Mouse (Mus musculus) liver, embryonic 15.5 days (tissue): ENCODE data around the gene Reep6. TPM values are rescaled to one million over a fixed set of nuclear protein-coding genes. Genes with fewer than 3 reads are reported as not detected.

ENCODE experiments used
- ATAC-seq: fragments of 200-750 bp; cut with Nextera tagmentation; 2 replicates; pipeline ENCODE4 v1.8.0; 2017; ENCODE audit warnings: moderate number of reproducible peaks, mild to moderate bottlenecking, moderate library complexity; ENCODE audit not compliant: insufficient read depth
- H3K27ac ChIP-seq: fragments of 300-500 bp; sonication (generic); replicated peaks from 2 replicates; pipeline ENCODE4 v1.5.1; 2015; ENCODE audit warnings: mild to moderate bottlenecking, inconsistent platforms
- H3K27me3 ChIP-seq: fragments of 300-500 bp; sonication (generic); 2 replicates; pipeline ENCODE4 v1.6.1; 2015; ENCODE audit warnings: mild to moderate bottlenecking, inconsistent platforms
- H3K36me3 ChIP-seq: fragments of 300-500 bp; sonication (generic); replicated peaks from 2 replicates; pipeline ENCODE4 v1.6.1; 2015; ENCODE audit warnings: moderate library complexity, mild to moderate bottlenecking, inconsistent platforms
- H3K4me1 ChIP-seq: fragments of 300-500 bp; sonication (generic); replicated peaks from 2 replicates; pipeline ENCODE4 v1.6.1; 2015; ENCODE audit warnings: inconsistent platforms
- H3K4me2 ChIP-seq: fragments of 300-500 bp; sonication (generic); 2 replicates; pipeline ENCODE4 v1.6.1; 2015; ENCODE audit warnings: moderate library complexity, mild to moderate bottlenecking, inconsistent platforms
- H3K4me3 ChIP-seq: fragments of 300-500 bp; sonication (generic); replicated peaks from 2 replicates; pipeline ENCODE4 v1.5.1; 2015; ENCODE audit warnings: mild to moderate bottlenecking, inconsistent platforms
- H3K9ac ChIP-seq: fragments of 300-500 bp; sonication (generic); 2 replicates; pipeline ENCODE4 v1.6.1; 2015; ENCODE audit warnings: moderate library complexity, mild to moderate bottlenecking, inconsistent platforms
- H3K9me3 ChIP-seq: fragments of 300-500 bp; sonication (generic); replicated peaks from 2 replicates; pipeline ENCODE4 v1.6.1; 2016; ENCODE audit warnings: inconsistent platforms
- WGBS: fragments of 180-500 bp; shearing (Covaris S2); methylation state at CpG from one replicate; pipeline ENCODE4 v1.1.7; 2015; ENCODE audit warnings: mixed read lengths; ENCODE audit not compliant: insufficient replicate concordance; 5-methylcytosine and 5-hydroxymethylcytosine counted together
- microRNA-seq: library from miRNA; unstranded; fragments of <30 nt; microRNA quantifications from one replicate; pipeline ENCODE4, GENCODE M21; 2016
- polyA plus RNA-seq: library from polyadenylated mRNA; unstranded; fragments of >200 nt; fragmentation: Nextera tagmentation; extraction: Ambion mirVana; gene quantifications from 2 replicates; pipeline ENCODE4 v1.2.1, GENCODE M21; 2015

Reep6 gene
- polyA plus RNA-seq, 1 experiment from 2014 or later = 75.6 TPM

- Histone ChIP-seq H3K9me3 (no peaks in the 10 kb centered on the region), H3K4me3 (no peak overlapping the region), H3K27me3 (peaks cover 33% of the 10 kb centered on the region), H3K9ac (no peak overlapping the region), H3K4me1 (peaks cover 10% of the 10 kb centered on the region; the same call in 1 of the 2 replicates), H3K36me3 (no peaks in the 10 kb centered on the region), H3K4me2 (no peak overlapping the region), H3K27ac (no peak overlapping the region)
- ATAC-seq = no peak
- WGBS = 17% methylated on average over 6 of the region's 6 CpGs
Measured at GRCm38 (mm10) chr10:80374063-80374462, 44.3 kb downstream of the Reep6 start.

GRCm38 (mm10) chr10:80376160-80376559 is 46.4 kb downstream of the Reep6 start:
- peak; percentile 36; the same call in 1 of the 2 replicates for ATAC-seq
- H3K27me3 ChIP-seq = peaks cover 20% of the 10 kb centered on the region
- H3K4me1 ChIP-seq = peaks cover 10% of the 10 kb centered on the region; the same call in 1 of the 2 replicates
- peaks cover 6% of the 10 kb centered on the region; the same call in 1 of the 2 replicates for H3K36me3 ChIP-seq
- no peaks in the 10 kb centered on the region for H3K9me3 ChIP-seq
- no peak overlapping the region for H3K9ac ChIP-seq
- WGBS = 2% methylated on average over 7 of the region's 7 CpGs
- no peak overlapping the region for H3K4me3 ChIP-seq
- H3K27ac ChIP-seq = no peak overlapping the region
- no peak overlapping the region for H3K4me2 ChIP-seq

GRCm38 (mm10) chr10:80377716-80378115 is 48.0 kb downstream of the Reep6 start:
- WGBS = 46% methylated on average over 10 of the region's 10 CpGs
- no peak for ATAC-seq
- H3K9ac ChIP-seq = no peak overlapping the region
- no peak overlapping the region for H3K4me2 ChIP-seq
- H3K27ac ChIP-seq = no peak overlapping the region
- no peak overlapping the region for H3K4me3 ChIP-seq
- peaks cover 21% of the 10 kb centered on the region for H3K36me3 ChIP-seq
- peaks cover 7% of the 10 kb centered on the region for H3K27me3 ChIP-seq
- H3K4me1 ChIP-seq = peaks cover 4% of the 10 kb centered on the region; the same call in 1 of the 2 replicates
- H3K9me3 ChIP-seq = no peaks in the 10 kb centered on the region

- 82% methylated on average over 7 of the region's 7 CpGs for WGBS
- peaks cover 48% of the 10 kb centered on the region for H3K4me1 ChIP-seq
- H3K9ac ChIP-seq = no peak overlapping the region
Measured at GRCm38 (mm10) chr10:80382641-80383365, 53.0 kb downstream of the Reep6 start.

GRCm38 (mm10) chr10:80383431-80383830 is 53.7 kb downstream of the Reep6 start:
- Histone ChIP-seq H3K27ac (no peak overlapping the region), H3K4me3 (no peak overlapping the region), H3K9ac (no peak overlapping the region), H3K36me3 (peaks cover 21% of the 10 kb centered on the region), H3K4me2 (no peak overlapping the region), H3K4me1 (peaks cover 52% of the 10 kb centered on the region), H3K27me3 (peaks cover 19% of the 10 kb centered on the region), H3K9me3 (no peaks in the 10 kb centered on the region)
- WGBS = 65% methylated on average over 4 of the region's 4 CpGs
- ATAC-seq = no peak

More at GRCm38 (mm10) chr10:80382641-80383365, 53.0 kb downstream of the Reep6 start:
- no peaks in the 10 kb centered on the region for H3K9me3 ChIP-seq
- no peak overlapping the region for H3K4me3 ChIP-seq
- peaks cover 19% of the 10 kb centered on the region for H3K27me3 ChIP-seq
- H3K27ac ChIP-seq = no peak overlapping the region
- no peak overlapping the region for H3K4me2 ChIP-seq
- no peak for ATAC-seq
- H3K36me3 ChIP-seq = peaks cover 21% of the 10 kb centered on the region

GRCm38 (mm10) chr10:80384115-80384639 is 54.4 kb downstream of the Reep6 start:
- no peaks in the 10 kb centered on the region for H3K9me3 ChIP-seq
- no peak for ATAC-seq

GRCm38 (mm10) chr10:80384709-80385108 is 55.0 kb downstream of the Reep6 start:
- Histone ChIP-seq H3K4me1 (peaks cover 60% of the 10 kb centered on the region), H3K9ac (no peak overlapping the region), H3K27me3 (peaks cover 19% of the 10 kb centered on the region), H3K27ac (peak overlapping the region; percentile 79), H3K4me2 (peak overlapping the region; percentile 99), H3K4me3 (peak overlapping the region; percentile 71), H3K36me3 (peaks cover 21% of the 10 kb centered on the region), H3K9me3 (no peaks in the 10 kb centered on the region)
- WGBS = 27% methylated on average over 7 of the region's 7 CpGs
- peak; percentile 57 for ATAC-seq

More at GRCm38 (mm10) chr10:80384115-80384639, 54.4 kb downstream of the Reep6 start:
- H3K9ac ChIP-seq = no peak overlapping the region
- peak overlapping the region; percentile 79; the same call in 1 of the 2 replicates for H3K27ac ChIP-seq
- no peak overlapping the region for H3K4me3 ChIP-seq
- peak overlapping the region; percentile 99 for H3K4me2 ChIP-seq
- H3K4me1 ChIP-seq = peaks cover 58% of the 10 kb centered on the region
- WGBS = 73% methylated on average over 4 of the region's 4 CpGs
- H3K27me3 ChIP-seq = peaks cover 19% of the 10 kb centered on the region
- peaks cover 21% of the 10 kb centered on the region for H3K36me3 ChIP-seq

GRCm38 (mm10) chr10:80385310-80385709 is 55.6 kb downstream of the Reep6 start:
- ATAC-seq = no peak
- peak overlapping the region; percentile 79 for H3K27ac ChIP-seq
- H3K27me3 ChIP-seq = peaks cover 19% of the 10 kb centered on the region
- 0 out of 2 replicates have a peak overlapping the region, but pooled peaks have one; percentile 72 for H3K9ac ChIP-seq
- H3K36me3 ChIP-seq = peaks cover 21% of the 10 kb centered on the region
- 48% methylated on average over 7 of the region's 7 CpGs for WGBS
- H3K4me2 ChIP-seq = peak overlapping the region; percentile 99
- H3K9me3 ChIP-seq = no peaks in the 10 kb centered on the region
- H3K4me3 ChIP-seq = peak overlapping the region; percentile 71
- peaks cover 60% of the 10 kb centered on the region for H3K4me1 ChIP-seq

Small RNA genes lying within 50 kb of the gene (microRNA-seq; reads per million reads assigned to microRNA genes)
- not detected for gene Gm22721

Other genes with a start within 250 kb of the Reep6 start
- gene Sbno2, start 224.4 kb upstream of the Reep6 start, polyA plus RNA-seq = 10.4 and 12.3 TPM in 2 replicates
- 16.4 and 21.8 TPM in 2 replicates for gene Stk11, start 214.2 kb upstream of the Reep6 start, polyA plus RNA-seq
- gene Atp5d, start 191.3 kb upstream of the Reep6 start, polyA plus RNA-seq = 291 and 300 TPM in 2 replicates
- 0.35 and 0.51 TPM in 2 replicates for gene Cbarp, start 189.1 kb upstream of the Reep6 start, polyA plus RNA-seq
- gene Midn, start 181.7 kb upstream of the Reep6 start, polyA plus RNA-seq = 2.9 and 3.1 TPM in 2 replicates
- gene Cirbp, start 164.0 kb upstream of the Reep6 start, polyA plus RNA-seq = 13.1 and 17.0 TPM in 2 replicates
- 8.9 and 10.1 TPM in 2 replicates for gene 1600002K03Rik, start 157.0 kb upstream of the Reep6 start, polyA plus RNA-seq
- gene Efna2, start 150.5 kb upstream of the Reep6 start, polyA plus RNA-seq = 0.56 and 0.61 TPM in 2 replicates
- 16.6 and 17.0 TPM in 2 replicates for gene Mum1, start 103.5 kb upstream of the Reep6 start, polyA plus RNA-seq
- 228 and 236 TPM in 2 replicates for gene Ndufs7, start 80.8 kb upstream of the Reep6 start, polyA plus RNA-seq
- gene Gamt, start 68.9 kb upstream of the Reep6 start, polyA plus RNA-seq = 112 and 138 TPM in 2 replicates
- gene Dazap1, start 68.5 kb upstream of the Reep6 start, polyA plus RNA-seq = 26.0 and 27.2 TPM in 2 replicates
- gene Rps15, start 37.5 kb upstream of the Reep6 start, polyA plus RNA-seq = 501 and 527 TPM in 2 replicates
- 0.09 and 0.12 TPM in 2 replicates for gene Apc2, start 34.0 kb upstream of the Reep6 start, polyA plus RNA-seq
- 32.4 and 35.0 TPM in 2 replicates for gene 2310011J03Rik, start 9.4 kb upstream of the Reep6 start, polyA plus RNA-seq
- 3.9 and 4.1 TPM in 2 replicates for gene Pcsk4, start 455 bp upstream of the Reep6 start, polyA plus RNA-seq
- 2.2 and 2.3 TPM in 2 replicates for gene Adamtsl5, start 18.5 kb downstream of the Reep6 start, polyA plus RNA-seq
- gene Plk5, start 26.5 kb downstream of the Reep6 start, polyA plus RNA-seq = 0.03 and 0.06 TPM in 2 replicates
- gene Mex3d, start 57.7 kb downstream of the Reep6 start, polyA plus RNA-seq = 0.78 and 0.92 TPM in 2 replicates
- gene Mbd3, start 69.6 kb downstream of the Reep6 start, polyA plus RNA-seq = 63.2 and 74.5 TPM in 2 replicates
- gene Uqcr11, start 76.9 kb downstream of the Reep6 start, polyA plus RNA-seq = 526 and 581 TPM in 2 replicates
- 52.8 and 59.5 TPM in 2 replicates for gene Tcf3, start 103.7 kb downstream of the Reep6 start, polyA plus RNA-seq
- not detected in 2 replicates for gene Onecut3, start 164.9 kb downstream of the Reep6 start, polyA plus RNA-seq
- gene Atp8b3, start 209.2 kb downstream of the Reep6 start, polyA plus RNA-seq = 0.02 TPM in 1 of 2 replicates, not detected in the other
- gene Rexo1, start 231.6 kb downstream of the Reep6 start, polyA plus RNA-seq = 12.8 and 15.6 TPM in 2 replicates
- 11.7 and 12.1 TPM in 2 replicates for gene Klf16, start 247.4 kb downstream of the Reep6 start, polyA plus RNA-seq